Mouse (Mus musculus): Measurements from ENCODE around the gene Spink2. TPM values are rescaled to one million over a fixed set of nuclear protein-coding genes. Genes with fewer than 3 reads are reported as not detected.

Spink2 gene
- polyA plus RNA-seq, 1 experiment from 2014 or later, result 0.99 TPM

DNA sequence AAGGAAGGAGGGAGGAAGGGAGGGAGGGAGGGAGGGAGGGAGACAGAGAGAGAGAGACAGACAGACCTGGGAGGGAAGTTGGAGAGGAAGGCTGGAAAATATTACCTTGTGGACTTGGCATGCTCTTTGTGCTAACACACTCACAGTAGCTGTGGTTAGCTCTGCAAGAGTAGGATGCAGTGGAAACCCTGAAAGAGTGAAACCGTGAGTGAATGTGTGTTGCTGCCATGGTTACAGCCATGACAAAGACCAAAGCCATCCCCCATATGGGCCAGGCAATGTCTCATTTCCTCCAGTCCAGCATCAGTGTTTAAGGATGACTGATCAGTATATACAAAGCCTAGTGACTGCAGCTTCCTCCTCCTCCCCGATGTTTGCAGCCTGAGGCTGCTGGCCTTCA is 6.5 kb upstream of the Spink2 start:
- WGBS, result 19% methylated on average over 2 of the region's 2 CpGs
- no peaks in the 10 kb centered on the region for H3K36me3 ChIP-seq (ENCODE audit: control insufficient read depth, insufficient read depth, low read length)
- no peak overlapping the region for H3K9ac ChIP-seq (ENCODE audit: low read length)
- no peaks in the 10 kb centered on the region for H3K9me3 ChIP-seq (replicated peaks; ENCODE audit: control insufficient read depth, low read length)
- no peak for DNase-seq (ENCODE audit: low spot score)
- ATAC-seq, result 0 out of 2 replicates have a peak, but pooled peaks have one; percentile 10
- no peaks in the 10 kb centered on the region for H3K4me1 ChIP-seq (ENCODE audit: control insufficient read depth, insufficient read depth, low read length)
- H3K4me2 ChIP-seq (ENCODE audit: low read length), result no peak overlapping the region
- no peaks in the 10 kb centered on the region for H3K27me3 ChIP-seq (replicated peaks; ENCODE audit: control insufficient read depth, insufficient read depth, low read length)
- H3K27ac ChIP-seq (ENCODE audit: low read depth, low read length), result no peak overlapping the region
- H3K4me3 ChIP-seq (ENCODE audit: low read depth, low read length), result no peak overlapping the region

DNA sequence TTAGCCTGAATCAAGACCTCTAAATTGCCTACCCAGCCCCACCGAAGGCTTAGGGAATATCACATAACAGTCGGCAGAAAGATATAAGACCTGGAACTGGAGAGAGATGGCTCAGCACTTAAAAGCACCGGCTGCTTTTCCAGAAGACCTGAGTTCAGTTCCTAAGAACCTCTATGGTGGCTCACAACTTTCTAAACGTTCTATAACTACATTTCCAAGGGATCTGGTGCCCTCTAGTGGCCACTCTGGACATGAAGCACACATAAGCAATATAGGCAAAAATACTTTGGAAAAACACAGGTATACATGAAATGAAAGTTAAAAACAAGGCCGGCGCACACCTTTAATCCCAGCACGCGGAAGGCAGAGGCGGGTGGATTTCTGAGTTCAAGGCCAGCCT is 5.9 kb upstream of the Spink2 start:
- Histone ChIP-seq H3K9ac (ENCODE audit: low read length) (no peak overlapping the region), H3K4me2 (ENCODE audit: low read length) (no peak overlapping the region), H3K36me3 (ENCODE audit: control insufficient read depth, insufficient read depth, low read length) (no peaks in the 10 kb centered on the region), H3K27me3 (replicated peaks; ENCODE audit: control insufficient read depth, insufficient read depth, low read length) (no peaks in the 10 kb centered on the region), H3K4me1 (ENCODE audit: control insufficient read depth, insufficient read depth, low read length) (no peaks in the 10 kb centered on the region), H3K4me3 (ENCODE audit: low read depth, low read length) (no peak overlapping the region), H3K27ac (ENCODE audit: low read depth, low read length) (no peak overlapping the region), H3K9me3 (replicated peaks; ENCODE audit: control insufficient read depth, low read length) (no peaks in the 10 kb centered on the region)
- ATAC-seq (peak; percentile 61), DNase-seq (ENCODE audit: low spot score) (peak; percentile 92)
- 12% methylated on average over 9 of the region's 9 CpGs for WGBS

DNA sequence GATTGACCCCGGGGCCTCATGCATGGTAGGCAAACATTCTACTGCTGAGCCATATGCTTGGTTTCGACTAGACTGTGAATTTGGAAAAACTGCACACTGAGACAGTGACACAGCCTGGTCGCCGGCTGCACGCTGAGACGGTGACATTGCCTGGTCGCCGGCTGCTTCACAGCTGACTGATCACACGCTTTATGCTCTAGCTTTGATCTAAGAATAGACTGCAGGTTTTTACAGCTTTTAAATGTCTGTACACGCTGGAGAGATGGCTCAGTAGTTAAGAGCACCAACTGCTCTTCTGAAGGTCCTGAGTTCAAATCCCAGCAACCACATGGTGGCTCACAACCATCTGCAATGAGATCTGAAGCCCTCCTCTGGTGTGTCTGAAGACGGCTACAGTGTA is 5.1 kb downstream of the Spink2 start:
- WGBS, result 71% methylated on average over 11 of the region's 11 CpGs
- ATAC-seq (no peak), DNase-seq (ENCODE audit: low spot score) (peak; percentile 15)
- no peak overlapping the region for H3K27ac ChIP-seq (ENCODE audit: low read depth, low read length)
- H3K4me2 ChIP-seq (ENCODE audit: low read length), result no peak overlapping the region
- no peaks in the 10 kb centered on the region for H3K36me3 ChIP-seq (ENCODE audit: control insufficient read depth, insufficient read depth, low read length)
- H3K4me3 ChIP-seq (ENCODE audit: low read depth, low read length), result no peak overlapping the region
- H3K9ac ChIP-seq (ENCODE audit: low read length), result no peak overlapping the region
- H3K27me3 ChIP-seq (replicated peaks; ENCODE audit: control insufficient read depth, insufficient read depth, low read length), result no peaks in the 10 kb centered on the region
- no peaks in the 10 kb centered on the region; the same call in 1 of the 2 replicates for H3K4me1 ChIP-seq (ENCODE audit: control insufficient read depth, insufficient read depth, low read length)
- no peaks in the 10 kb centered on the region for H3K9me3 ChIP-seq (replicated peaks; ENCODE audit: control insufficient read depth, low read length)

DNA sequence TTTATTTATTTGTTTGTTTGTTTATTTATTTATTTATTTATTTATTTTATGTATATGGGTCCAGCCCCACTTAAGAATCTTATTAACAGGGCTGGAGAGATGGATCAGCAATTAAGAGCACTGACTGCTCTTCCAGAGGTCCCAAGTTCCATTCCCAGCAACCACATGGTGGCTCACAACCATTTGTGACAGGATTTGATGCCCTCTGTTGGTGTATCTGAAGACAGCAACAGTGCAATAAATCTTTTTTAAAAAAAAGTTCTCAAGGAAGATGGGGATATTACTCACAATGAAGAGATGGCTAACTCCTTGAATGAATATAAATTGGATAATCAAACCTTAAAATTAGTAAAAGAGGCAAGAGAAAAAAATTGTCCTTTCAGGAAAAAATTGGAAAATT is 9.0 kb downstream of the Spink2 start:
- no peak overlapping the region for H3K4me2 ChIP-seq (ENCODE audit: low read length)
- H3K27ac ChIP-seq (ENCODE audit: low read depth, low read length), result no peak overlapping the region
- H3K9ac ChIP-seq (ENCODE audit: low read length), result no peak overlapping the region
- no peaks in the 10 kb centered on the region for H3K27me3 ChIP-seq (replicated peaks; ENCODE audit: control insufficient read depth, insufficient read depth, low read length)
- ATAC-seq (no peak), DNase-seq (ENCODE audit: low spot score) (no peak)
- no peak overlapping the region for H3K4me3 ChIP-seq (ENCODE audit: low read depth, low read length)
- H3K4me1 ChIP-seq (ENCODE audit: control insufficient read depth, insufficient read depth, low read length), result no peaks in the 10 kb centered on the region
- H3K36me3 ChIP-seq (ENCODE audit: control insufficient read depth, insufficient read depth, low read length), result no peaks in the 10 kb centered on the region
- H3K9me3 ChIP-seq (replicated peaks; ENCODE audit: control insufficient read depth, low read length), result no peaks in the 10 kb centered on the region

DNA sequence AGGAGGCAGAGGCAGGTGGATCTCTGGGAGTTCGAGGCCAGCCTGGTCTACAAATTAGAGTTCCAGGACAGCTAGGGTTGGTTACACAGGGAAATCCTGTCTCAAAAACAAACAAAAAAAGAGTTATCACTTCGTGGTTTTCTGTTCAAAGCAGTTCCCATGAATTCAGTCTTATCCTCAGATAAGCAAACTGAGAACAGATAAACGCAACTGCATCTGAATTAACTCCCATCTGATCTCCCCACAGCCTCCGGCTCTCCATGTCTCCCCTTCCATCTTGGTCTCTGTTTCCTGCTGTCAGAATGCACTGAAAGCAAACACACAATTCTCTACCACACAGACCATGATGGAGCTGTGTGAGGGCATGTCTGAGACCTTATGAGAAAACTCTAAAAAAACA is 10.6 kb downstream of the Spink2 start:
- H3K27me3 ChIP-seq (replicated peaks; ENCODE audit: control insufficient read depth, insufficient read depth, low read length), result no peaks in the 10 kb centered on the region
- H3K9ac ChIP-seq (ENCODE audit: low read length), result no peak overlapping the region
- ATAC-seq (no peak), DNase-seq (ENCODE audit: low spot score) (no peak)
- H3K36me3 ChIP-seq (ENCODE audit: control insufficient read depth, insufficient read depth, low read length), result no peaks in the 10 kb centered on the region
- H3K4me3 ChIP-seq (ENCODE audit: low read depth, low read length), result no peak overlapping the region
- H3K4me1 ChIP-seq (ENCODE audit: control insufficient read depth, insufficient read depth, low read length), result no peaks in the 10 kb centered on the region
- H3K9me3 ChIP-seq (replicated peaks; ENCODE audit: control insufficient read depth, low read length), result no peaks in the 10 kb centered on the region
- H3K27ac ChIP-seq (ENCODE audit: low read depth, low read length), result no peak overlapping the region
- 89% methylated on average over 4 of the region's 4 CpGs for WGBS
- H3K4me2 ChIP-seq (ENCODE audit: low read length), result no peak overlapping the region

DNA sequence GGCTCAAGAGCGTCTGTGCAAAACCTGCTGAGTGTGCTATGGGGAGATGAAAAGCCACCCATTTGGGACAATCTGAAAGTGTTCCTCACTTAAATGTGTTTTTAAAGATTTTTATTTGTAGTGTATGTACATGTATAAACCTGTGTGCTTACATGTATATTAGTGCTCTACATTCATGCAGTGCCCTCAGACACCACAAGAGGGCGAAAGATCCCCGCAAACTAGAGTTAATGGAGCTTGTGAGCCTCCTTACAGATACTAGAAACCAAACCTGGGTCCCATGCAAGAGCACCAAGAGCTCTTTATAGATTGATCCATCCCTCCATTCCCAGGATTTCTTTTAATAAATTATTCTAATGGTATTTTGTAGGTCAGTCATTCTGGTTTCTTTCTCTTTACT is 17.3 kb downstream of the Spink2 start:
- no peak overlapping the region for H3K9ac ChIP-seq (ENCODE audit: low read length)
- no peaks in the 10 kb centered on the region for H3K9me3 ChIP-seq (replicated peaks; ENCODE audit: control insufficient read depth, low read length)
- no peak overlapping the region for H3K27ac ChIP-seq (ENCODE audit: low read depth, low read length)
- H3K27me3 ChIP-seq (replicated peaks; ENCODE audit: control insufficient read depth, insufficient read depth, low read length), result no peaks in the 10 kb centered on the region
- no peak overlapping the region for H3K4me2 ChIP-seq (ENCODE audit: low read length)
- H3K4me1 ChIP-seq (ENCODE audit: control insufficient read depth, insufficient read depth, low read length), result no peaks in the 10 kb centered on the region
- no peaks in the 10 kb centered on the region for H3K36me3 ChIP-seq (ENCODE audit: control insufficient read depth, insufficient read depth, low read length)
- no peak for ATAC-seq
- 40% methylated on average over 3 of the region's 3 CpGs for WGBS
- no peak overlapping the region for H3K4me3 ChIP-seq (ENCODE audit: low read depth, low read length)
- peak; percentile 50 for DNase-seq (ENCODE audit: low spot score)

DNA sequence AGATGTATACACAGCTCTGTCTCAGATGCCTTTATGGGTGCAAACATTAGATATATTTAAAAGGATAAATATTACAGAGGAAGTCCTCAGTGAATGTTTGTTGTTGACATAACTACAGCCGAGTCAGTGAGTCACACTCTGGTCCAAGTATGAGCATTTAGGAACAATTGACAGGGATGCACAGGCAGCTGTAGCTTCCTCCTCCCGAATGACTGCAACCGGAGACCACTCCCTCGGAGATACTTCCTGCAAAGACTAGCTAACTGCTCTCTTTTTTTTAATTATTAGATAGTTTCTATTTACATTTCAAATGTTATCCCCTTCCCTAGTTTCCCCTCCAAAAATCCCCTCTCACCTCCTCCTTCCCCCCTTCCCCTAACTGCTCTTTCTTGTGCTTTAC is 18.0 kb downstream of the Spink2 start:
- no peak overlapping the region for H3K4me3 ChIP-seq (ENCODE audit: low read depth, low read length)
- H3K9me3 ChIP-seq (replicated peaks; ENCODE audit: control insufficient read depth, low read length), result no peaks in the 10 kb centered on the region
- DNase-seq (ENCODE audit: low spot score) (no peak), ATAC-seq (no peak)
- 84% methylated on average over 4 of the region's 4 CpGs for WGBS
- H3K4me1 ChIP-seq (ENCODE audit: control insufficient read depth, insufficient read depth, low read length), result no peaks in the 10 kb centered on the region
- no peak overlapping the region for H3K4me2 ChIP-seq (ENCODE audit: low read length)
- H3K9ac ChIP-seq (ENCODE audit: low read length), result no peak overlapping the region
- H3K36me3 ChIP-seq (ENCODE audit: control insufficient read depth, insufficient read depth, low read length), result no peaks in the 10 kb centered on the region
- no peak overlapping the region for H3K27ac ChIP-seq (ENCODE audit: low read depth, low read length)
- H3K27me3 ChIP-seq (replicated peaks; ENCODE audit: control insufficient read depth, insufficient read depth, low read length), result no peaks in the 10 kb centered on the region

DNA sequence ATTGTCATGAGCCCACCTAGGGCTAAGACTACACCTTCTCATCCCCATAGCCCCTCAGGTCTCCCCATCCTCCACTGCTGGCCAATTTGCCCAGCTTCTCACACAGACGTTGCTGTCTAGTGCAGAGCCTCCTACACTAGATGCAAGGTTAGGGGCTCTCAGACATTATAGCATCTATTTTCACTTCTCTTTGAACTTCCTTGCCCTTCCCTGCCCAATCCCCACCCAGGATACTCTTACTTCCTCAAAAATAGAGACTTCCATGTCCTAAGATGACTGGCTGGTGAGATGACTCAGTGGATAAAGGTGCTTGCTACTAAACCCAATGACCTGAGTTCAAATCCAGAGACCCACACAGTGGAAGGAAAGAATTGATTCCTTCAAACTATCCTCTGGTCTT is 19.6 kb downstream of the Spink2 start:
- no peak overlapping the region for H3K9ac ChIP-seq (ENCODE audit: low read length)
- 88% methylated on average over 1 of the region's 1 CpGs for WGBS
- no peaks in the 10 kb centered on the region for H3K36me3 ChIP-seq (ENCODE audit: control insufficient read depth, insufficient read depth, low read length)

DNA sequence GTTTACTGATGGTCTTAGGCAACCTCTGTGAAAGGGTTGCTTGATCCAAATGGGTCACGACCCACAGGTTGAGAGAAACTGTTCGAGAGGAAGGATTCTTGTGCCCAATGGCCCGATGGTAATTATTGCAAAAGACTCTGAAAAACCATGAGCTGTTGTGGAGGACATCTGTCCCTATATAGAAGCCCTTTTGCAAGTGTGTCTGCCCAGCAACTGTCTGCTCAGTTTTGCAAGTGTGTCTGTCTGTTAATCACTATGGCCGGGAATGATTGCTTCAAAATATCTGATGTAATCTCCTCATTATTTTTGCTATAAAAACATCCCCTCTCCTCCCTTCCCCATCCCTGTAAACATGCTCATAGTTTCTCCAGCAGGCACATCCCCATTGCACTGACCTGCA is 20.2 kb downstream of the Spink2 start:
- no peak overlapping the region for H3K4me3 ChIP-seq (ENCODE audit: low read depth, low read length)
- H3K4me1 ChIP-seq (ENCODE audit: control insufficient read depth, insufficient read depth, low read length), result no peaks in the 10 kb centered on the region
- H3K36me3 ChIP-seq (ENCODE audit: control insufficient read depth, insufficient read depth, low read length), result no peaks in the 10 kb centered on the region
- WGBS, result 86% methylated on average over 4 of the region's 4 CpGs
- H3K4me2 ChIP-seq (ENCODE audit: low read length), result no peak overlapping the region
- DNase-seq (ENCODE audit: low spot score), result no peak
- no peak overlapping the region for H3K9ac ChIP-seq (ENCODE audit: low read length)
- no peaks in the 10 kb centered on the region for H3K27me3 ChIP-seq (replicated peaks; ENCODE audit: control insufficient read depth, insufficient read depth, low read length)
- no peak for ATAC-seq
- no peak overlapping the region for H3K27ac ChIP-seq (ENCODE audit: low read depth, low read length)
- no peaks in the 10 kb centered on the region for H3K9me3 ChIP-seq (replicated peaks; ENCODE audit: control insufficient read depth, low read length)

More for the DNA sequence above, 19.6 kb downstream of the Spink2 start:
- H3K4me1 ChIP-seq (ENCODE audit: control insufficient read depth, insufficient read depth, low read length), result no peaks in the 10 kb centered on the region
- DNase-seq (ENCODE audit: low spot score) (no peak), ATAC-seq (no peak)
- H3K4me2 ChIP-seq (ENCODE audit: low read length), result no peak overlapping the region
- no peaks in the 10 kb centered on the region for H3K27me3 ChIP-seq (replicated peaks; ENCODE audit: control insufficient read depth, insufficient read depth, low read length)
- no peak overlapping the region for H3K4me3 ChIP-seq (ENCODE audit: low read depth, low read length)
- H3K9me3 ChIP-seq (replicated peaks; ENCODE audit: control insufficient read depth, low read length), result no peaks in the 10 kb centered on the region
- no peak overlapping the region for H3K27ac ChIP-seq (ENCODE audit: low read depth, low read length)

DNA sequence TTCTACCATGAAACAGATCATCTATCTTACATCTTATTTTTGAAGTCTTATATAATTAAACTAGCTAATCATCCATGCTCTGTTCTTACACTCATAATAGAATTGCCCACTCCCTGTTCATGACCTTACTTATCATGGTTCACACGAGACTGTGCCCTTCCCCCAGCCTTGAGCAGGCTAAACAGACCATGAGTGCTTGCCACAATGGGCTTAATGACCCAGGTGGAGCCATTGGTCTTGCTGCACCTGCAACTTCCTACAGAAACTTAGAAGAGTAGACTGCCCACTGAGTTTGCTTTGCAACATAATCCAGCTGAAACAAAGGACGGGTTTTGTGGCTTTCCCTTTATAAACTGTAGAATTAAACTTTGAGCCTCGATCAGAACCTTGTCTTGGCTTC is 22.5 kb downstream of the Spink2 start:
- H3K4me1 ChIP-seq (ENCODE audit: control insufficient read depth, insufficient read depth, low read length), result no peaks in the 10 kb centered on the region
- no peaks in the 10 kb centered on the region for H3K36me3 ChIP-seq (ENCODE audit: control insufficient read depth, insufficient read depth, low read length)
- H3K9me3 ChIP-seq (replicated peaks; ENCODE audit: control insufficient read depth, low read length), result no peaks in the 10 kb centered on the region
- WGBS, result 44% methylated on average over 3 of the region's 3 CpGs
- no peak overlapping the region for H3K9ac ChIP-seq (ENCODE audit: low read length)
- no peak overlapping the region for H3K4me3 ChIP-seq (ENCODE audit: low read depth, low read length)
- H3K27me3 ChIP-seq (replicated peaks; ENCODE audit: control insufficient read depth, insufficient read depth, low read length), result no peaks in the 10 kb centered on the region
- no peak overlapping the region for H3K27ac ChIP-seq (ENCODE audit: low read depth, low read length)
- DNase-seq (ENCODE audit: low spot score) (no peak), ATAC-seq (no peak)
- no peak overlapping the region for H3K4me2 ChIP-seq (ENCODE audit: low read length)
